9 mouse cellular contexts compared by ENCODE assay signal in genomic region chr4:32569995-32570938, GRCm38 (mm10). TPM values are rescaled to one million over a fixed set of nuclear protein-coding genes. Genes with fewer than 3 reads are reported as not detected.
DNase-seq lines count a peak whose midpoint lies in the region; ATAC-seq and TF ChIP-seq lines count a peak whose summit lies in the region.
"Had no signal": no experiment of that assay in that cellular context is flagged by ENCODE, and none has a peak within 500 bp of the region (broad histone marks: within the 10 kb centered on the region; RNA-seq: fewer than 3 reads in every experiment).

No protein-coding gene starts in this region.

- DNase-seq in adrenal gland, adult 2 months, result peak; percentile 75
- DNase-seq in adrenal gland, postnatal 4 days (ENCODE audit: low spot score in 2 of 2), result no peak
- DNase-seq in neural tube, embryonic 11.5 days (ENCODE audit: low spot score), result peak; percentile 46
- DNase-seq in neural tube, embryonic 10.5 days (ENCODE audit: extremely low spot score, low spot score), result no peak
- peak; percentile 58 for DNase-seq in hindbrain, embryonic 14.5 days (ENCODE audit: low spot score)
- DNase-seq in liver, embryonic 14.5 days (ENCODE audit: low read depth in 3 of 3, low spot score in 3 of 3), result no peak
- DNase-seq in right cerebral cortex, adult 18-20 months, result peak; percentile 34
- no peak for DNase-seq in gastrocnemius, postnatal 14 days

- H3K27ac ChIP-seq in neural tube, embryonic 11.5 days (ENCODE audit: low read depth, low read length), result 0 out of 2 replicates have a peak overlapping the region, but pooled peaks have one; percentile 44
- peak overlapping the region; percentile 68 for H3K27ac ChIP-seq in hindbrain, embryonic 14.5 days
- H3K27ac ChIP-seq in liver, embryonic 14.5 days, result peak overlapping the region; percentile 44

- TF ChIP-seq EP300 in liver, embryonic 14.5 days (IDR thresholded peaks at IDR 0.05; ENCODE audit: low read depth), result no peak

- intact Hi-C loops in gastrocnemius, postnatal 14 days (cut with DNase I; ENCODE audit: low total_unique reads), result loop anchor here (5.0 kb wide), 1 partner anchor 513 kb away; no protein-coding TSS in a partner anchor

- WGBS in neural tube, embryonic 11.5 days, result 58% methylated on average over 17 of the region's 17 CpGs
- WGBS in hindbrain, embryonic 14.5 days, result 38% methylated on average over 17 of the region's 17 CpGs
- WGBS in liver, embryonic 14.5 days (ENCODE audit: insufficient replicate concordance), result 48% methylated on average over 17 of the region's 17 CpGs

- TF ChIP-seq CTCF in liver, embryonic 14.5 days (IDR thresholded peaks at IDR 0.05; ENCODE audit: low read depth), result peak; percentile 24; the same call in 1 of the 2 replicates

- no peaks in the 10 kb centered on the region for H3K9me3 ChIP-seq in neural tube, embryonic 11.5 days (ENCODE audit: control insufficient read depth, low read length)
- H3K9me3 ChIP-seq in hindbrain, embryonic 14.5 days (ENCODE audit: control insufficient read depth, low read length), result no peaks in the 10 kb centered on the region
- H3K9me3 ChIP-seq in liver, embryonic 14.5 days (ENCODE audit: control insufficient read depth, low read length), result no peaks in the 10 kb centered on the region

- H3K27me3 ChIP-seq in neural tube, embryonic 11.5 days (ENCODE audit: control insufficient read depth, insufficient read depth, low read length), result no peaks in the 10 kb centered on the region
- H3K27me3 ChIP-seq in hindbrain, embryonic 14.5 days (ENCODE audit: control insufficient read depth, insufficient read depth, low read length), result no peaks in the 10 kb centered on the region
- H3K27me3 ChIP-seq in liver, embryonic 14.5 days (ENCODE audit: control insufficient read depth, insufficient read depth, low read length), result no peaks in the 10 kb centered on the region

- H3K9ac ChIP-seq in neural tube, embryonic 11.5 days (ENCODE audit: low read length), result no peak overlapping the region
- H3K9ac ChIP-seq in hindbrain, embryonic 14.5 days, result peak overlapping the region; percentile 36
- H3K9ac ChIP-seq in liver, embryonic 14.5 days (replicated peaks), result no peak overlapping the region

- H3K4me3 ChIP-seq in neural tube, embryonic 11.5 days (ENCODE audit: low read depth, low read length), result no peak overlapping the region
- H3K4me3 ChIP-seq in hindbrain, embryonic 14.5 days (replicated peaks; ENCODE audit: low read length), result no peak overlapping the region
- no peak overlapping the region for H3K4me3 ChIP-seq in liver, embryonic 14.5 days (ENCODE audit: insufficient read depth in 1 of 2, low read depth in 2 of 2, low read length in 2 of 2)

- H3K4me1 ChIP-seq in neural tube, embryonic 11.5 days (ENCODE audit: control insufficient read depth, insufficient read depth, low read length), result peaks cover 10% of the 10 kb centered on the region
- H3K4me1 ChIP-seq in hindbrain, embryonic 14.5 days (replicated peaks; ENCODE audit: control insufficient read depth, insufficient read depth, low read length), result peaks cover 33% of the 10 kb centered on the region
- peaks cover 0 to 12% of the 10 kb centered on the region in 2 experiments; a peak in 2 of 4 replicates for H3K4me1 ChIP-seq in liver, embryonic 14.5 days (replicated peaks; ENCODE audit: control insufficient read depth in 2 of 2, insufficient read depth in 2 of 2, low read length in 1 of 2)

- H3K4me2 ChIP-seq in neural tube, embryonic 11.5 days (ENCODE audit: low read depth), result no peak overlapping the region
- no peak overlapping the region for H3K4me2 ChIP-seq in hindbrain, embryonic 14.5 days (replicated peaks)
- peak overlapping the region; percentile 37 for H3K4me2 ChIP-seq in liver, embryonic 14.5 days (ENCODE audit: low read depth)

- H3K36me3 ChIP-seq in neural tube, embryonic 11.5 days (ENCODE audit: control insufficient read depth, insufficient read depth, low read length), result no peaks in the 10 kb centered on the region
- H3K36me3 ChIP-seq in hindbrain, embryonic 14.5 days (replicated peaks; ENCODE audit: control insufficient read depth, insufficient read depth), result peaks cover 2% of the 10 kb centered on the region
- no peaks in the 10 kb centered on the region for H3K36me3 ChIP-seq in liver, embryonic 14.5 days (replicated peaks; ENCODE audit: control insufficient read depth, insufficient read depth, low read depth)

- ATAC-seq in neural tube, embryonic 11.5 days (ENCODE audit: insufficient read depth, low FRiP score, low TSS enrichment), result 0 out of 2 replicates have a peak, but pooled peaks have one; percentile 28
- peak; percentile 46 for ATAC-seq in hindbrain, embryonic 14.5 days (ENCODE audit: low FRiP score)
- peak; percentile 45; the same call in 1 of the 2 replicates for ATAC-seq in liver, embryonic 14.5 days (ENCODE audit: insufficient read depth)

RNA-seq across cellular contexts. Expression of gene Gja10, which starts 32.3 kb away (rescaled TPM):
- total RNA-seq in adrenal gland, adult 2 months (2021), result not detected
- not detected in 2 replicates for polyA plus RNA-seq in adrenal gland, adult 2 months (2012; rRNA removed)
- total RNA-seq in adrenal gland, postnatal 4 days (2021), result under 1 TPM in 1 of 2 experiments, not detected in 1; 0.23 TPM
- not detected in 2 replicates for polyA plus RNA-seq in neural tube, embryonic 11.5 days (2014; fragmentation: Nextera tagmentation; extraction: Ambion mirVana)
- 0.22 TPM in 1 of 2 replicates, not detected in the other for polyA plus RNA-seq in hindbrain, embryonic 14.5 days (2014; fragmentation: Nextera tagmentation; extraction: Ambion mirVana)
- 0.03 TPM in 1 of 2 replicates, not detected in the other for polyA plus RNA-seq in liver, embryonic 14.5 days (2012; rRNA removed)
- polyA plus RNA-seq in liver, embryonic 14.5 days (2014; fragmentation: Nextera tagmentation; extraction: Ambion mirVana), result not detected in 2 replicates
- not detected for total RNA-seq in gastrocnemius, postnatal 14 days (2021)
- polyA plus RNA-seq: frontal cortex, adult 2 months had no signal

RNA-seq across cellular contexts. Expression of gene Casp8ap2, which starts 45.0 kb away (rescaled TPM):
- 1 to 10 TPM; 7.9 to 8.9 TPM for total RNA-seq in adrenal gland, adult 2 months (2021)
- polyA plus RNA-seq in adrenal gland, adult 2 months (2012; rRNA removed), result 0.10 and 0.31 TPM in 2 replicates
- 10 to 100 TPM; 14.8 to 15.5 TPM for total RNA-seq in adrenal gland, postnatal 4 days (2021)
- 55.5 and 62.7 TPM in 2 replicates for polyA plus RNA-seq in neural tube, embryonic 11.5 days (2014; fragmentation: Nextera tagmentation; extraction: Ambion mirVana)
- 33.9 and 34.6 TPM in 2 replicates for polyA plus RNA-seq in hindbrain, embryonic 14.5 days (2014; fragmentation: Nextera tagmentation; extraction: Ambion mirVana)
- 4.6 and 5.9 TPM in 2 replicates for polyA plus RNA-seq in liver, embryonic 14.5 days (2012; rRNA removed)
- polyA plus RNA-seq in liver, embryonic 14.5 days (2014; fragmentation: Nextera tagmentation; extraction: Ambion mirVana), result 25.2 and 25.5 TPM in 2 replicates
- 1 to 10 TPM; 4.7 to 5.2 TPM for total RNA-seq in gastrocnemius, postnatal 14 days (2021)

Comparison
In these comparisons a context has a peak if more than half of its experiments do, and no peak if none do; other contexts are left out.
1. DNase-seq: peak in adrenal gland, adult 2 months (single experiment), neural tube, embryonic 11.5 days (single experiment), hindbrain, embryonic 14.5 days (single experiment) and right cerebral cortex, adult 18-20 months (single experiment); none in adrenal gland, postnatal 4 days (0 of 2), neural tube, embryonic 10.5 days (single experiment), liver, embryonic 14.5 days (0 of 3) and gastrocnemius, postnatal 14 days (single experiment).
2. Peak in every context shown above with its lines, with median percentiles within 50 percentile points of each other: ATAC-seq and H3K27ac ChIP-seq.